9 mouse cellular contexts compared by ENCODE assay signal in the genomic region with DNA sequence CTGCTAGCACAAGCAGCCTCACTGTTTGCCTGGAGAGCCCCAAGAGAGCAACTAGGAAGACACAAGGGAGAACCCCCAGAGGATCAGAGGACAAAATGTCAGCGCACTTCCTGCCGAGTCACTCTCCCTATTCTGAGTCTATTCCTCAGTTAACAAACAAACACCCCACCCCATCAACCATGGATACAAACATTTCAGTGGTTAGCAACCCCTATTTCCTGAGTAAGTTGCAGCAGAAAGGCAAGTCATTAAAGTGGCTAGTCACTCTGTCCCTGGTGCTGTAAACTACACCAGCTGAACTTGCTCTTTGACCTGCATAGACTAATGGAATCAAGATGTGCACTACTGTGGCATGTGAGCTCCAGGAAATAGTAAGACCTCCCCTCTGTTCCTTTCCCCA.
DNase-seq lines count a peak whose midpoint lies in the region; ATAC-seq and TF ChIP-seq lines count a peak whose summit lies in the region.
"Had no signal": no experiment of that assay in that cellular context is flagged by ENCODE, and none has a peak within 500 bp of the region (broad histone marks: within the 10 kb centered on the region; RNA-seq: fewer than 3 reads in every experiment).

No protein-coding gene starts in this region.

- no peak overlapping the region for H3K4me3 ChIP-seq in thymus, adult 2 months (ENCODE audit: control insufficient read depth, insufficient read depth, low read length)
- H3K4me3 ChIP-seq in embryonic facial prominence, embryonic 14.5 days (ENCODE audit: low read depth, low read length) = no peak overlapping the region
- no peak overlapping the region for H3K4me3 ChIP-seq in limb, embryonic 10.5 days
- H3K4me3 ChIP-seq in midbrain, postnatal 0 days (ENCODE audit: low read depth, low read length) = no peak overlapping the region
- H3K4me3 ChIP-seq: heart, embryonic 13.5 days had no signal

- H3K4me2 ChIP-seq in embryonic facial prominence, embryonic 14.5 days (ENCODE audit: low read depth, low read length) = no peak overlapping the region
- H3K4me2 ChIP-seq in midbrain, postnatal 0 days (ENCODE audit: low read depth, low read length, poor library complexity, severe bottlenecking) = no peak overlapping the region
- H3K4me2 ChIP-seq: heart, embryonic 13.5 days had no signal

- no peaks in the 10 kb centered on the region for H3K27me3 ChIP-seq in thymus, adult 2 months (ENCODE audit: control insufficient read depth, insufficient read depth, low read length)
- H3K27me3 ChIP-seq in embryonic facial prominence, embryonic 14.5 days (replicated peaks; ENCODE audit: control insufficient read depth, insufficient read depth, low read length) = no peaks in the 10 kb centered on the region
- no peaks in the 10 kb centered on the region for H3K27me3 ChIP-seq in limb, embryonic 10.5 days (ENCODE audit: low read depth, poor library complexity, severe bottlenecking)
- H3K27me3 ChIP-seq in midbrain, postnatal 0 days (ENCODE audit: insufficient read depth, low read length) = no peaks in the 10 kb centered on the region
- H3K27me3 ChIP-seq: heart, embryonic 13.5 days had no signal

- no peak overlapping the region for H3K9ac ChIP-seq in embryonic facial prominence, embryonic 14.5 days (ENCODE audit: low read depth, low read length)
- H3K9ac ChIP-seq in midbrain, postnatal 0 days (replicated peaks; ENCODE audit: low read length, poor library complexity, severe bottlenecking) = no peak overlapping the region
- H3K9ac ChIP-seq: heart, embryonic 13.5 days had no signal

- no peak for ATAC-seq in embryonic facial prominence, embryonic 14.5 days (ENCODE audit: low read depth)
- ATAC-seq in midbrain, postnatal 0 days (ENCODE audit: low FRiP score) = no peak

- no peak for TF ChIP-seq CTCF in thymus, adult 2 months (IDR thresholded peaks at IDR 0.05; ENCODE audit: borderline replicate concordance, control insufficient read depth, extremely low read depth, insufficient read depth, low read length, poor library complexity)
- no peak for TF ChIP-seq CTCF in midbrain, postnatal 0 days (IDR thresholded peaks at IDR 0.05)

- H3K27ac ChIP-seq in thymus, adult 2 months (ENCODE audit: control insufficient read depth, insufficient read depth, low read length) = peak overlapping the region; percentile 47; the same call in 1 of the 2 replicates
- H3K27ac ChIP-seq in embryonic facial prominence, embryonic 14.5 days (replicated peaks; ENCODE audit: low read depth, low read length) = no peak overlapping the region
- H3K27ac ChIP-seq in limb, embryonic 10.5 days = peak overlapping the region; percentile 74
- H3K27ac ChIP-seq in midbrain, postnatal 0 days (ENCODE audit: low read depth, low read length) = no peak overlapping the region
- H3K27ac ChIP-seq: heart, embryonic 13.5 days had no signal

- no peaks in the 10 kb centered on the region for H3K9me3 ChIP-seq in embryonic facial prominence, embryonic 14.5 days (ENCODE audit: control insufficient read depth, low read length)
- no peaks in the 10 kb centered on the region for H3K9me3 ChIP-seq in limb, embryonic 10.5 days (replicated peaks)
- H3K9me3 ChIP-seq in midbrain, postnatal 0 days (ENCODE audit: low read length) = no peaks in the 10 kb centered on the region
- H3K9me3 ChIP-seq: heart, embryonic 13.5 days had no signal

- TF ChIP-seq POLR2A in thymus, adult 2 months (IDR thresholded peaks at IDR 0.05; ENCODE audit: control insufficient read depth, extremely low read depth, insufficient read depth, low read length, poor library complexity) = no peak

- peak; percentile 24 for DNase-seq in thymus, adult 2 months
- DNase-seq in thymus, postnatal 10 days (ENCODE audit: low spot score in 2 of 2) = no peak
- peak; percentile 29 for DNase-seq in embryonic facial prominence, embryonic 14.5 days (ENCODE audit: low spot score)
- peak; percentile 55 for DNase-seq in limb, embryonic 10.5 days (ENCODE audit: low spot score)
- no peak for DNase-seq in ovary, adult 18-20 months (ENCODE audit: low spot score)
- no peak for DNase-seq in layer of hippocampus, adult 8-10 months (ENCODE audit: low spot score in 2 of 2)
- DNase-seq in midbrain, postnatal 0 days (ENCODE audit: low spot score) = no peak
- DNase-seq: midbrain, embryonic 14.5 days had no signal

- peaks cover 5% of the 10 kb centered on the region for H3K4me1 ChIP-seq in thymus, adult 2 months (replicated peaks; ENCODE audit: control insufficient read depth, insufficient read depth, low read length)
- H3K4me1 ChIP-seq in embryonic facial prominence, embryonic 14.5 days (ENCODE audit: control insufficient read depth, insufficient read depth, low read length) = no peaks in the 10 kb centered on the region
- H3K4me1 ChIP-seq in limb, embryonic 10.5 days = peaks cover 21% of the 10 kb centered on the region
- H3K4me1 ChIP-seq in midbrain, postnatal 0 days (ENCODE audit: insufficient read depth, low read length) = no peaks in the 10 kb centered on the region

- WGBS in thymus, adult 2 months = 37% methylated on average over 2 of the region's 2 CpGs
- 8% methylated on average over 2 of the region's 2 CpGs for WGBS in embryonic facial prominence, embryonic 14.5 days
- 23% methylated on average over 2 of the region's 2 CpGs for WGBS in limb, embryonic 10.5 days
- WGBS in midbrain, postnatal 0 days = 73% methylated on average over 2 of the region's 2 CpGs

- H3K36me3 ChIP-seq in thymus, adult 2 months (ENCODE audit: control insufficient read depth, insufficient read depth, low read length) = no peaks in the 10 kb centered on the region
- H3K36me3 ChIP-seq in embryonic facial prominence, embryonic 14.5 days (ENCODE audit: control insufficient read depth, insufficient read depth, low read length) = no peaks in the 10 kb centered on the region
- peaks cover 7% of the 10 kb centered on the region; the same call in 1 of the 2 replicates for H3K36me3 ChIP-seq in limb, embryonic 10.5 days
- H3K36me3 ChIP-seq in midbrain, postnatal 0 days (ENCODE audit: insufficient read depth, low read length) = no peaks in the 10 kb centered on the region

Comparison
In these comparisons a context has a peak if more than half of its experiments do, and no peak if none do; other contexts are left out.
1. DNase-seq: peak in thymus, adult 2 months (single experiment), embryonic facial prominence, embryonic 14.5 days (single experiment) and limb, embryonic 10.5 days (single experiment); none in thymus, postnatal 10 days (0 of 2), ovary, adult 18-20 months (single experiment), layer of hippocampus, adult 8-10 months (0 of 2) and midbrain, postnatal 0 days (single experiment).
2. H3K27ac ChIP-seq: peak in thymus, adult 2 months (single experiment) and limb, embryonic 10.5 days (single experiment); none in embryonic facial prominence, embryonic 14.5 days (single experiment) and midbrain, postnatal 0 days (single experiment).